Mouse (Mus musculus) embryonic facial prominence, embryonic 12.5 days (tissue): ENCODE results near the gene Fkbp15. TPM values are rescaled to one million over a fixed set of nuclear protein-coding genes. Genes with fewer than 3 reads are reported as not detected.

Source experiments
- ATAC-seq: fragments of 200-750 bp; cut with Nextera tagmentation; 2 replicates; pipeline ENCODE4 v1.8.0; 2017; ENCODE audit not compliant: insufficient number of reproducible peaks, insufficient read depth, low FRiP score, low TSS enrichment
- H3K27ac ChIP-seq: fragments of 300-500 bp; sonication (generic); 2 replicates; pipeline ENCODE4 v1.5.1; 2016; ENCODE audit warnings: mild to moderate bottlenecking
- H3K27me3 ChIP-seq: fragments of 300-500 bp; sonication (generic); 2 replicates; pipeline ENCODE4 v1.6.1; 2016; ENCODE audit warnings: mild to moderate bottlenecking, moderate library complexity
- H3K36me3 ChIP-seq: fragments of 300-500 bp; sonication (generic); 2 replicates; pipeline ENCODE4 v1.6.1; 2016; ENCODE audit warnings: mild to moderate bottlenecking
- H3K4me1 ChIP-seq: fragments of 300-500 bp; sonication (generic); 2 replicates; pipeline ENCODE4 v1.6.1; 2016
- H3K4me2 ChIP-seq: fragments of 300-500 bp; sonication (generic); replicated peaks from 2 replicates; pipeline ENCODE4 v1.6.1; 2016; ENCODE audit warnings: mild to moderate bottlenecking, moderate library complexity
- H3K4me3 ChIP-seq: fragments of 300-500 bp; sonication (generic); 2 replicates; pipeline ENCODE4 v1.5.1; 2016; ENCODE audit warnings: mild to moderate bottlenecking
- H3K9ac ChIP-seq: fragments of 300-500 bp; sonication (generic); 2 replicates; pipeline ENCODE4 v1.6.1; 2016; ENCODE audit warnings: mild to moderate bottlenecking, moderate library complexity
- H3K9me3 ChIP-seq: fragments of 300-500 bp; sonication (generic); 2 replicates; pipeline ENCODE4 v1.6.1; 2016; ENCODE audit warnings: mild to moderate bottlenecking, moderate library complexity
- WGBS: fragments of 180-500 bp; shearing (Covaris S2); methylation state at CpG from one replicate; pipeline ENCODE4 v1.1.7; 2016; 5-methylcytosine and 5-hydroxymethylcytosine counted together
- polyA plus RNA-seq: library from polyadenylated mRNA; unstranded; fragments of >200 nt; fragmentation: Nextera tagmentation; extraction: Ambion mirVana; gene quantifications from 2 replicates; pipeline ENCODE4 v1.2.1, GENCODE M21; 2016

Gene Fkbp15
- polyA plus RNA-seq, 1 experiment from 2014 or later = 25.0 TPM

DNA sequence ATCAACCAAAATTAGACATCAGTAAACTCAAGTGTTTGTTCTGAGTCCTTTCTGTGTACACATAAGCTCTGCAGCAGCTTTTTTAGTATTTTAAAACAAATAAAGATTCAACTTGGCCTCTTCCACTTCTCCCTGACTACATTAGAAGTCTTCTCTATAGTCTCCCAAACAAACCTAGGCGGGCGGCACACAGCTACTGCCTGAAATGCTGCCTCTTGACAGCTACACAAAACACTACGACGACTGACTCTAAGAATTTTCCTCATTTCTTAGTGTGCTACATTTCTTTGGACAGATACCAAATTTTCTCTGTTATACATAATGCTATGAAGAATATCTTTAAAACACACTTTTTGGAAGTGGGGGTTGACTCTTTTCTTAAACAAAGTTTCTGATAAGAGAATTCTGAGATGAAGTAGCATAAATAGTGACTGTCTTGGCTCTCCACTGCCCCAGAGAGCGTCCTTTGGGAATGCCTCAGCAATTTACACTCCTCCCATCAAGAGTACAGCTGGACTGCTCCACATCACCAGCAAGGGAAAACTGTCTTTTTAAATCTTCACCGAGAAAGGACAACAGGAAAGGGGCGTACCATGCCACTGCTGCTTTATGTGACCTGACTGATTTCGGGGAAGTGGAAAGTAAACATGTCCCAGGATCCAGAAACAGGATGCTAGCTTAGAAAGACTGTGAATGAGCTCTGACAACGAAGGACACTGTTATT lies 12.6 kb downstream of the Fkbp15 start:
- peaks cover 16% of the 10 kb centered on the region for H3K36me3 ChIP-seq
- no peak overlapping the region for H3K27ac ChIP-seq
- H3K4me3 ChIP-seq = no peak overlapping the region
- no peak for ATAC-seq
- H3K4me1 ChIP-seq = no peaks in the 10 kb centered on the region
- no peak overlapping the region for H3K4me2 ChIP-seq
- WGBS = 78% methylated on average over 9 of the region's 9 CpGs
- no peaks in the 10 kb centered on the region for H3K9me3 ChIP-seq
- no peak overlapping the region for H3K9ac ChIP-seq
- H3K27me3 ChIP-seq = no peaks in the 10 kb centered on the region

DNA sequence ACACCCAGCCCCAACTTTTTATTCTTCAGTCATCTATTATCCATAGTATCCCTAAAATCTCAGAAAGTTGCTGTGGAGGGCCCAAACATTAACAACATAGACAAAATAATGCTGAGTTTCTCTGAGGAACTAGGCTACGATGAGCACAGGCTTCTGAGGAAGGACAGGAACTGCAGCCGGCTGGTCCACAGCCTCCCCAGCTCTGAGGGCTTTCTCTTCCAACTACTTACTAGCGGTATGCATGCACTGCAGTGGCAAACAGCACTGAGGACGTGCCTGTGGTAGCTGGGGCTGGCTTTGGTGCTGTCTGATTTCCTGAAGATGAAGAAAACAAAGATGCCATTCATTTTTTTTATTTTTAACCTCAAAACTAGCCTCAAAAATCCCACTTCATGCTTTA lies 14.5 kb downstream of the Fkbp15 start:
- no peaks in the 10 kb centered on the region for H3K4me1 ChIP-seq

GRCm38 (mm10) chr4:62344000-62344399 lies 16.3 kb downstream of the Fkbp15 start:
- Histone ChIP-seq H3K27ac (no peak overlapping the region), H3K9ac (no peak overlapping the region), H3K4me3 (no peak overlapping the region), H3K27me3 (no peaks in the 10 kb centered on the region), H3K4me1 (no peaks in the 10 kb centered on the region), H3K4me2 (no peak overlapping the region), H3K36me3 (peaks cover 16% of the 10 kb centered on the region), H3K9me3 (no peaks in the 10 kb centered on the region)
- 91% methylated on average over 1 of the region's 1 CpGs for WGBS
- no peak for ATAC-seq

More for the DNA sequence above, 14.5 kb downstream of the Fkbp15 start:
- no peak for ATAC-seq
- Histone ChIP-seq H3K4me2 (no peak overlapping the region), H3K4me3 (no peak overlapping the region), H3K9ac (no peak overlapping the region), H3K9me3 (no peaks in the 10 kb centered on the region), H3K36me3 (peaks cover 16% of the 10 kb centered on the region), H3K27me3 (no peaks in the 10 kb centered on the region), H3K27ac (no peak overlapping the region)
- WGBS = 84% methylated on average over 4 of the region's 4 CpGs

DNA sequence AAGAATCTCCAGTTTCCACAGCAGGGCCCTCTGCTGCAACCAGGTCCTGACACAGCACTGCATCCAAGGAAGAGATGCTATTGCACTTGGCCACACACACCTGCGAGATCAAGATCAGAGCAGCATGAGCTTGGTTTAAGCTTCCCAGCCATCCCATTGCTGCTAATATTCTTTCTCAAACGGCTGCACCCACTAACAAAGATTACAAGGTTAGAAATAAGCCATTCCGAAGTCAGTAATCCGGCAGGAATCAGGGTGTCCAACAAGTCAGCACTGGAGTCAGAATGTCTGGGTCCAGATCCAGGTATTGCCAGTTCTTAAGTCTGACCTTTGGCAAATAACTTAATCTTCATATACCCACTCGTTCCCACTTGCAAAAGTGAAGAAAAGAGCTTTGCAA lies 21.8 kb downstream of the Fkbp15 start:
- no peak overlapping the region for H3K4me3 ChIP-seq
- no peak overlapping the region for H3K4me2 ChIP-seq
- H3K9me3 ChIP-seq = no peaks in the 10 kb centered on the region
- ATAC-seq = no peak
- no peaks in the 10 kb centered on the region for H3K4me1 ChIP-seq
- H3K27ac ChIP-seq = no peak overlapping the region
- peaks cover 15% of the 10 kb centered on the region for H3K36me3 ChIP-seq
- 86% methylated on average over 5 of the region's 5 CpGs for WGBS
- no peak overlapping the region for H3K9ac ChIP-seq
- H3K27me3 ChIP-seq = no peaks in the 10 kb centered on the region

DNA sequence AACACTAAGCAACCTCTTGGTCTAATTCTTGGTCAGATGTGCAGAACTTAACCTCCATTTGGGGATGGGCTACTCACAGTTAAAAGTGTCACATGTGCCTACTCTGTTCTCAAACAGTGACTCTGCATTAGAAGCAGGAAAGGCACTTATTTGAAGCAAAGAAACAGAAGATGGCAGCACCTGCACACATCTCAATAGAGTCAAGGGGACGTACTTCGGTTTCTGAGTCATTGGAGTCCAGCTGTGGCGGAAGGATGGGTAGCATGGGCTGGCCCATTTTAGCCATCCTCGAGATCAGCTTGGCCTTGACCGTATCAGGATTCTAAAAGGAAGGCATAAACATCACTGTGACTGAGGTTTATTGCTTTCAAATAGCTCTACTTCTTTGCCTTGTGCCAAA lies 28.4 kb downstream of the Fkbp15 start:
- Histone ChIP-seq H3K27me3 (no peaks in the 10 kb centered on the region), H3K36me3 (peaks cover 30% of the 10 kb centered on the region)
- 87% methylated on average over 5 of the region's 5 CpGs for WGBS

DNA sequence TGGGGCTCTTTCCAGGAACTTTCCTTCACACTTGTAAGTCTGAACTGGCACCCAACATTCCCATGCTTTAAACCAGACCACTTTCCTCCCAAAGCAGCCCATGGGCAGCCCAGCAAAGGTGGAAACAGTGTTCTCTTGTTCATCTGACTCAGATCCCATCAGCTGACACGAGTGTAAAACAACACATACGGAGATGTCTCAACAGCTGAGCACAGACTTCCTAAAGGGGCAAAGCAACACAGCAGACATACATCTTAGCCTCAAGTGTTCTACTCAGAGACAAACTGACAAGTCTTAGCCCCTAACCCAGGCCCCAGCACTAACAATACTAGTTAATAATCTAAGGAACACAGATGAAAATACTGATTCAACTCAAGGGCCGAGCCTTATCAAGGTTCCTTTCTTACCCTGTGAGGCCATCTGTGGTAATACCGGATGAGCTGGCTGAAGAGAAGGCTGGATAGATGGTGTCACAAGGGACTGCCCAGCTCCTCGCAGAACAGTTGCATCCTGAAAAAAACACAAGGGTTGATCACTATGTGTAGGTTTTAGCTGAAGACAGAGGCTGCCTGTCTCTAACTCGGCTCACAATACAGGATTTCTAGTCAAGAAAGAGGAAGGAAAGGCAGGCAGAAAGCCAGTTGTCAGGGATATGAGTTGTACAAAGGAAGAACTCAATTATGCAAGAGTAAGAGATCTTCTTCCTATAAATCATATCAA lies 31.2 kb downstream of the Fkbp15 start:
- Histone ChIP-seq H3K9ac (no peak overlapping the region), H3K4me1 (no peaks in the 10 kb centered on the region), H3K27me3 (no peaks in the 10 kb centered on the region), H3K4me2 (no peak overlapping the region), H3K9me3 (no peaks in the 10 kb centered on the region), H3K27ac (no peak overlapping the region), H3K4me3 (no peak overlapping the region), H3K36me3 (peaks cover 32% of the 10 kb centered on the region)
- no peak for ATAC-seq
- 86% methylated on average over 6 of the region's 6 CpGs for WGBS

More for the DNA sequence above, 28.4 kb downstream of the Fkbp15 start:
- H3K27ac ChIP-seq = no peak overlapping the region
- H3K4me2 ChIP-seq = no peak overlapping the region
- H3K4me3 ChIP-seq = no peak overlapping the region
- ATAC-seq = no peak
- no peaks in the 10 kb centered on the region for H3K4me1 ChIP-seq
- no peak overlapping the region for H3K9ac ChIP-seq
- no peaks in the 10 kb centered on the region for H3K9me3 ChIP-seq

DNA sequence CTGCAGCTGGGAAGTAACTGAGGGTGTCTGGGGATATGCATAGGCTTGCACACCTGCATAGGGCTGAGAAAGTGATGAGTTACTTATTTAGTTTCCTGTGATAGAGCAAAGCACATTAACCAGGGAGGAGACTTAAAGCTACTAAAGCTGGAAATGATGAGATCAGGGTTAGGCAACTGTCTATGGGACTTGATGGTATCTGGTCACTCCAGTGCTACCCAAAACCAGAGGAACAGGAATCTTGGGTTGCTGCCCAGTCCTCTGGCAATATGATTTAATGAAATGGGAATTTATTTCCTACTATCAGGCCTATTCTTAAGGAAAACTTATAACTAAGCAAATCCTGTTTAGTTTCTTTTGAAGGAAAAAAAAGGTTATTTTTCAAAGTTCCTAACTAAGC lies 34.2 kb downstream of the Fkbp15 start:
- H3K9ac ChIP-seq = no peak overlapping the region
- H3K27ac ChIP-seq = no peak overlapping the region
- no peaks in the 10 kb centered on the region for H3K9me3 ChIP-seq
- H3K4me3 ChIP-seq = no peak overlapping the region
- H3K4me2 ChIP-seq = no peak overlapping the region
- H3K36me3 ChIP-seq = peaks cover 46% of the 10 kb centered on the region
- no peak for ATAC-seq
- no peaks in the 10 kb centered on the region for H3K27me3 ChIP-seq
- H3K4me1 ChIP-seq = no peaks in the 10 kb centered on the region

DNA sequence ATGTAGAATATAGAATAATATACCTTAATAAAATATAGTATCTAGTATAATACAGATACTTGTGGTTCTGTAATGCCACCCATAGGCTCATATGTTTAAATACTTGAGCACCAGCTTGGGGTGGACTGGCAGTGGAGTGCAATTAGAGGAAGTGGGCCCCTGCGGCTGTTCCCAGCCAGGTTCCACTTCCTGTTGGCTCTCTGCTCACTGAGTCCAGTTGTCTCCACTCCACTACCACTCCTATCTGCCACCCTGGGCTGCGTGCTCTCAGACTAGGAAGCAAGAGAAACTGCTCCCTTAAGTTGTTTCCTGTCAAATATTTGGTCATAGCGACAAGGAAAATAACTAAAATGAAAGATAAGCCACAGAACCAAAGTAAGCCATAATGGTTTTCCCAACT lies 37.7 kb downstream of the Fkbp15 start:
- ATAC-seq = no peak
- Histone ChIP-seq H3K27ac (no peak overlapping the region), H3K27me3 (no peaks in the 10 kb centered on the region), H3K4me1 (no peaks in the 10 kb centered on the region), H3K9ac (no peak overlapping the region), H3K9me3 (no peaks in the 10 kb centered on the region), H3K4me2 (no peak overlapping the region), H3K4me3 (no peak overlapping the region), H3K36me3 (peaks cover 49% of the 10 kb centered on the region)
- WGBS = 95% methylated on average over 3 of the region's 3 CpGs

GRCm38 (mm10) chr4:62318294-62318693 lies 42.1 kb downstream of the Fkbp15 start:
- 73% methylated on average over 1 of the region's 1 CpGs for WGBS
- ATAC-seq = no peak
- H3K27ac ChIP-seq = no peak overlapping the region
- H3K36me3 ChIP-seq = peaks cover 35% of the 10 kb centered on the region
- H3K9ac ChIP-seq = no peak overlapping the region
- H3K4me3 ChIP-seq = no peak overlapping the region
- no peaks in the 10 kb centered on the region for H3K27me3 ChIP-seq
- H3K4me2 ChIP-seq = no peak overlapping the region
- H3K4me1 ChIP-seq = no peaks in the 10 kb centered on the region
- no peaks in the 10 kb centered on the region for H3K9me3 ChIP-seq

GRCm38 (mm10) chr4:62316456-62316855 lies 43.9 kb downstream of the Fkbp15 start:
- H3K36me3 ChIP-seq = peaks cover 30% of the 10 kb centered on the region
- H3K9ac ChIP-seq = no peak overlapping the region
- H3K4me2 ChIP-seq = no peak overlapping the region
- no peak for ATAC-seq
- no peaks in the 10 kb centered on the region for H3K9me3 ChIP-seq
- no peak overlapping the region for H3K4me3 ChIP-seq
- no peak overlapping the region for H3K27ac ChIP-seq
- 88% methylated on average over 2 of the region's 2 CpGs for WGBS
- H3K27me3 ChIP-seq = no peaks in the 10 kb centered on the region
- no peaks in the 10 kb centered on the region for H3K4me1 ChIP-seq

- Histone ChIP-seq H3K27ac (no peak overlapping the region), H3K4me3 (no peak overlapping the region), H3K4me2 (no peak overlapping the region), H3K9me3 (no peaks in the 10 kb centered on the region), H3K4me1 (no peaks in the 10 kb centered on the region), H3K36me3 (peaks cover 25% of the 10 kb centered on the region), H3K9ac (no peak overlapping the region), H3K27me3 (no peaks in the 10 kb centered on the region)
- whole genome bisulfite sequencing = 86% methylated on average over 3 of the region's 3 CpGs
- ATAC-seq = no peak
Measured at GRCm38 (mm10) chr4:62314516-62314915, 45.8 kb downstream of the Fkbp15 start.

- H3K27ac ChIP-seq = no peak overlapping the region
- H3K4me1 ChIP-seq = no peaks in the 10 kb centered on the region
- WGBS = 88% methylated on average over 9 of the region's 9 CpGs
- no peaks in the 10 kb centered on the region for H3K27me3 ChIP-seq
- no peak overlapping the region for H3K9ac ChIP-seq
- no peak overlapping the region for H3K4me3 ChIP-seq
- H3K36me3 ChIP-seq = peaks cover 18% of the 10 kb centered on the region
- no peak overlapping the region for H3K4me2 ChIP-seq
- no peaks in the 10 kb centered on the region for H3K9me3 ChIP-seq
- ATAC-seq = no peak
Measured at GRCm38 (mm10) chr4:62313641-62314211, 46.6 kb downstream of the Fkbp15 start.
